Mouse (Mus musculus) liver, postnatal 0 days (tissue): Measurements from ENCODE around the gene Myo1b. TPM values are rescaled to one million over a fixed set of nuclear protein-coding genes. Genes with fewer than 3 reads are reported as not detected.

Experiments used
- ATAC-seq: fragments of 200-750 bp; cut with Nextera tagmentation; 2 replicates; pipeline ENCODE4 v1.8.0; 2017; ENCODE audit warnings: mild to moderate bottlenecking, moderate library complexity
- DNase-seq: peaks from one replicate; pipeline ENCODE4 v3.0.0-alpha.2; 2016
- H3K27ac ChIP-seq: fragments of 300-500 bp; sonication (generic); 2 replicates; pipeline ENCODE4 v1.5.1; 2014; ENCODE audit warnings: antibody characterized with exemption, moderate library complexity, mild to moderate bottlenecking, low read depth
- H3K27me3 ChIP-seq: fragments of 300-500 bp; sonication (generic); 2 replicates; pipeline ENCODE4 v1.6.1; 2014; ENCODE audit warnings: low read length, control low read depth, mixed read lengths; ENCODE audit not compliant: insufficient read depth
- H3K36me3 ChIP-seq: fragments of 300-500 bp; sonication (generic); replicated peaks from 2 replicates; pipeline ENCODE4 v1.6.1; 2014; ENCODE audit warnings: mild to moderate bottlenecking, control low read depth, low read length, moderate library complexity, mixed read lengths; ENCODE audit not compliant: insufficient read depth
- H3K4me1 ChIP-seq: fragments of 300-500 bp; sonication (generic); 2 replicates; pipeline ENCODE4 v1.6.1; 2014; ENCODE audit warnings: antibody characterized with exemption, mild to moderate bottlenecking, control low read depth; ENCODE audit not compliant: insufficient read depth
- H3K4me2 ChIP-seq: fragments of 300-500 bp; sonication (generic); 2 replicates; pipeline ENCODE4 v1.6.1; 2014; ENCODE audit warnings: low read depth, mild to moderate bottlenecking, low read length, moderate library complexity, mixed read lengths
- H3K4me3 ChIP-seq: fragments of 300-500 bp; sonication (generic); 2 replicates; pipeline ENCODE4 v1.5.1; 2014; ENCODE audit warnings: low read depth, low read length
- H3K9ac ChIP-seq: fragments of 300-500 bp; sonication (generic); replicated peaks from 2 replicates; pipeline ENCODE4 v1.6.1; 2014; ENCODE audit warnings: mild to moderate bottlenecking, moderate library complexity
- H3K9me3 ChIP-seq: fragments of 300-500 bp; sonication (generic); 2 replicates; pipeline ENCODE4 v1.6.1; 2016; ENCODE audit warnings: mild to moderate bottlenecking, control low read depth, low read length, mixed read lengths
- CTCF ChIP-seq: sonication (generic); IDR thresholded peaks from 2 replicates; pipeline ENCODE4 v1.5.1; 2016; ENCODE audit warnings: antibody characterized with exemption, low read depth
- EP300 ChIP-seq: IDR thresholded peaks from 2 replicates; pipeline ENCODE4 v1.6.1; 2016; ENCODE audit warnings: antibody characterized with exemption, low read depth, mild to moderate bottlenecking
- WGBS: fragments of 180-500 bp; shearing (Covaris S2); extraction: QIAGEN DNeasy Blood & Tissue Kit; methylation state at CpG from one replicate; pipeline ENCODE4 v1.1.7; 2014; ENCODE audit not compliant: insufficient replicate concordance; 5-methylcytosine and 5-hydroxymethylcytosine counted together
- polyA plus RNA-seq: library from polyadenylated mRNA; unstranded; fragments of >200 nt; fragmentation: Nextera tagmentation; extraction: Ambion mirVana; gene quantifications from 2 replicates; pipeline ENCODE4 v1.2.1, GENCODE M21; 2015

The Myo1b gene
- polyA plus RNA-seq, 1 experiment from 2014 or later: 10.7 TPM

GRCm38 (mm10) chr1:51719897-51720673 is 195.8 kb downstream of the Myo1b start:
- Histone ChIP-seq H3K9me3 (no peaks in the 10 kb centered on the region), H3K9ac (no peak overlapping the region), H3K4me1 (no peaks in the 10 kb centered on the region), H3K36me3 (no peaks in the 10 kb centered on the region), H3K4me3 (no peak overlapping the region), H3K4me2 (peak overlapping the region; percentile 27), H3K27ac (no peak overlapping the region), H3K27me3 (no peaks in the 10 kb centered on the region)
- DNase-seq (peak; percentile 34), ATAC-seq (peak; percentile 97)
- TF ChIP-seq EP300: no peak
- TF ChIP-seq CTCF: no peak
- 64% methylated on average over 9 of the region's 9 CpGs for WGBS

GRCm38 (mm10) chr1:51710831-51711230 is 205.0 kb downstream of the Myo1b start:
- DNase-seq: no peak

GRCm38 (mm10) chr1:51706106-51706505 is 209.8 kb downstream of the Myo1b start:
- no peak overlapping the region for H3K4me2 ChIP-seq

More at GRCm38 (mm10) chr1:51710831-51711230, 205.0 kb downstream of the Myo1b start:
- TF ChIP-seq CTCF: no peak
- TF ChIP-seq EP300: no peak
- Histone ChIP-seq H3K4me1 (no peaks in the 10 kb centered on the region), H3K4me2 (no peak overlapping the region), H3K4me3 (no peak overlapping the region), H3K9ac (no peak overlapping the region), H3K9me3 (no peaks in the 10 kb centered on the region), H3K27me3 (no peaks in the 10 kb centered on the region), H3K27ac (no peak overlapping the region), H3K36me3 (no peaks in the 10 kb centered on the region)
- no peak for ATAC-seq
- 72% methylated on average over 2 of the region's 2 CpGs for WGBS

GRCm38 (mm10) chr1:51704610-51705009 is 211.3 kb downstream of the Myo1b start:
- Histone ChIP-seq H3K27ac (no peak overlapping the region), H3K27me3 (no peaks in the 10 kb centered on the region), H3K4me1 (no peaks in the 10 kb centered on the region), H3K9me3 (no peaks in the 10 kb centered on the region), H3K4me3 (no peak overlapping the region), H3K36me3 (no peaks in the 10 kb centered on the region), H3K4me2 (no peak overlapping the region), H3K9ac (no peak overlapping the region)
- TF ChIP-seq EP300 (no peak), CTCF (no peak)
- no peak for ATAC-seq
- WGBS: 61% methylated on average over 4 of the region's 4 CpGs
- no peak for DNase-seq

More at GRCm38 (mm10) chr1:51706106-51706505, 209.8 kb downstream of the Myo1b start:
- Histone ChIP-seq H3K27ac (no peak overlapping the region), H3K27me3 (no peaks in the 10 kb centered on the region), H3K9me3 (no peaks in the 10 kb centered on the region), H3K36me3 (no peaks in the 10 kb centered on the region), H3K4me1 (no peaks in the 10 kb centered on the region), H3K4me3 (no peak overlapping the region), H3K9ac (no peak overlapping the region)
- ATAC-seq (no peak), DNase-seq (no peak)
- WGBS: 72% methylated on average over 3 of the region's 3 CpGs
- no peak for TF ChIP-seq EP300
- no peak for TF ChIP-seq CTCF

Other genes with a start within 250 kb of the Myo1b start
- gene Stat4, start 71.1 kb upstream of the Myo1b start, polyA plus RNA-seq: 1.1 and 1.4 TPM in 2 replicates
- 31.2 and 33.7 TPM in 2 replicates for gene Stat1, start 203.4 kb upstream of the Myo1b start, polyA plus RNA-seq